In the genomic region with DNA sequence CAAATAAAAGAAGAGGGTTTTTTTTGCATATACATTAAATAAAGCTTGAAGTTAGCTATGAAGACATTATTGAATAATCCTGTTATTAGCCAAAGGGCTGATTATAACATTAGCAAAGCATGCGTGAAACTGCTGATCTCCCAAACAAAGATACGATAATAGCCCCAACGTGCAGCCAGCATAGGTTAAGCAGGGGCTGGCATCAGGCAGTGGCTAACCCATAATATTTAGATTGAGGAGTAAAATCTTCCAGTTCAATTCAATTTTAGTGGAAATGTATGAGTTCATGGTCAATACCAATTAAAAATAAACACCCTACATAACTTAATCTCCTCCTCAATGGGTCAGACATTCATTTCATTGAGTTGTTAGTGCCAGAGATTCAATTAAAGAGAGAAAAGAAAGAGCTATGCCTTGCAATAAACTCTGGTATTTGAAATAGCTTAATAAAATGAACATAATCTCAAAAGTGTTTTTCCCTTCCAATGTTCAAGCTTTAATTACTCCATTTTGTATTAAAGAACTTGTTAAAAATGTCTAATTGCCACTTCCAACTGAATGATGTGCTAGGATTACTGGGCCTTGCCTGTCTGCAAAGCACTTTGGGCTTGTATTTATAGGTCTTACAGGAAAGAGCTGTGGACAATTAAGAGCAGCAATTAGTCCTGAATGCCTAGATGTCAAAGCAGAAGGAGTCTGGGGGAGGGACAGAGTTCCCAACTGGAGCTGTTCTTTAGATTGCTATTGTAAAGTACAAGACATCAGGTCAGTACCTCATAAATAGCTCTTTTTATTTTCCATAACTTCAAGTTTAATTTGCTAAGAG, we compare ENCODE assay signal across 30 mouse cellular contexts.
A peak's percentile ranks its signal among the peaks of the same experiment; 100 is the strongest.
DNase-seq lines count a peak whose midpoint lies in the region; ATAC-seq lines count a peak whose summit lies in the region.
"Had no signal": no experiment of that assay in that cellular context is flagged by ENCODE, and none has a peak within 500 bp of the region (broad histone marks: within the 10 kb centered on the region; RNA-seq: fewer than 3 reads in every experiment).

No protein-coding gene starts in this region.

- H3K4me3 ChIP-seq in embryonic facial prominence, embryonic 11.5 days (ENCODE audit: low read depth, low read length): no peak overlapping the region
- no peak overlapping the region for H3K4me3 ChIP-seq in embryonic facial prominence, embryonic 10.5 days
- no peak overlapping the region for H3K4me3 ChIP-seq in forebrain, embryonic 14.5 days (ENCODE audit: low read depth, low read length)
- H3K4me3 ChIP-seq: embryonic facial prominence, embryonic 15.5 days; gastrocnemius, adult 2 months; hindbrain, embryonic 13.5 days; limb, embryonic 10.5 days; limb, embryonic 15.5 days had no signal

- no peaks in the 10 kb centered on the region for H3K27me3 ChIP-seq in embryonic facial prominence, embryonic 11.5 days (ENCODE audit: control insufficient read depth, insufficient read depth, low read length)
- H3K27me3 ChIP-seq in embryonic facial prominence, embryonic 10.5 days (replicated peaks; ENCODE audit: low read depth, poor library complexity, severe bottlenecking): no peaks in the 10 kb centered on the region
- no peaks in the 10 kb centered on the region for H3K27me3 ChIP-seq in forebrain, embryonic 14.5 days (replicated peaks; ENCODE audit: control insufficient read depth, insufficient read depth, low read length)
- H3K27me3 ChIP-seq: embryonic facial prominence, embryonic 15.5 days; hindbrain, embryonic 13.5 days; limb, embryonic 15.5 days; Patski had no signal

- no peak for ATAC-seq in embryonic facial prominence, embryonic 11.5 days (replicated peaks; ENCODE audit: insufficient number of reproducible peaks, low FRiP score, low TSS enrichment, low read depth)
- ATAC-seq in forebrain, embryonic 14.5 days: peak; percentile 91
- ATAC-seq: intestine, postnatal 0 days; midbrain, embryonic 16.5 days; Patski had no signal

- H3K4me2 ChIP-seq in embryonic facial prominence, embryonic 11.5 days (ENCODE audit: low read depth, low read length): no peak overlapping the region
- H3K4me2 ChIP-seq in forebrain, embryonic 14.5 days (ENCODE audit: low read length): no peak overlapping the region
- H3K4me2 ChIP-seq: embryonic facial prominence, embryonic 15.5 days; heart, embryonic 11.5 days; hindbrain, embryonic 13.5 days; limb, embryonic 15.5 days; lung, embryonic 14.5 days had no signal

- no peaks in the 10 kb centered on the region for H3K9me3 ChIP-seq in embryonic facial prominence, embryonic 11.5 days (replicated peaks; ENCODE audit: control insufficient read depth, low read length)
- H3K9me3 ChIP-seq in embryonic facial prominence, embryonic 10.5 days: no peaks in the 10 kb centered on the region
- H3K9me3 ChIP-seq in forebrain, embryonic 14.5 days (replicated peaks; ENCODE audit: control insufficient read depth, low read length): no peaks in the 10 kb centered on the region
- H3K9me3 ChIP-seq: embryonic facial prominence, embryonic 15.5 days; hindbrain, embryonic 13.5 days; limb, embryonic 10.5 days; limb, embryonic 15.5 days had no signal

- no peak overlapping the region for H3K27ac ChIP-seq in embryonic facial prominence, embryonic 11.5 days (replicated peaks; ENCODE audit: low read depth, low read length)
- no peak overlapping the region for H3K27ac ChIP-seq in embryonic facial prominence, embryonic 10.5 days (replicated peaks)
- H3K27ac ChIP-seq in forebrain, embryonic 14.5 days (ENCODE audit: low read depth, low read length): no peak overlapping the region
- H3K27ac ChIP-seq: embryonic facial prominence, embryonic 15.5 days; gastrocnemius, adult 2 months; hindbrain, embryonic 13.5 days; limb, embryonic 10.5 days; limb, embryonic 15.5 days; liver, embryonic 14.5 days had no signal

- no peak overlapping the region for H3K9ac ChIP-seq in embryonic facial prominence, embryonic 11.5 days (replicated peaks; ENCODE audit: low read length)
- no peak overlapping the region for H3K9ac ChIP-seq in forebrain, embryonic 14.5 days (ENCODE audit: low read length)
- H3K9ac ChIP-seq: embryonic facial prominence, embryonic 15.5 days; hindbrain, embryonic 13.5 days; limb, embryonic 15.5 days; liver, embryonic 14.5 days; lung, embryonic 14.5 days had no signal

- no peaks in the 10 kb centered on the region for H3K4me1 ChIP-seq in embryonic facial prominence, embryonic 11.5 days (ENCODE audit: control insufficient read depth, insufficient read depth, low read length)
- no peaks in the 10 kb centered on the region for H3K4me1 ChIP-seq in embryonic facial prominence, embryonic 10.5 days
- no peaks in the 10 kb centered on the region for H3K4me1 ChIP-seq in forebrain, embryonic 14.5 days (ENCODE audit: control insufficient read depth, insufficient read depth, low read length)
- H3K4me1 ChIP-seq: embryonic facial prominence, embryonic 15.5 days; hindbrain, embryonic 13.5 days; limb, embryonic 10.5 days; limb, embryonic 15.5 days had no signal

- H3K36me3 ChIP-seq in embryonic facial prominence, embryonic 11.5 days (replicated peaks; ENCODE audit: control insufficient read depth, insufficient read depth, low read depth, low read length): no peaks in the 10 kb centered on the region
- H3K36me3 ChIP-seq in embryonic facial prominence, embryonic 10.5 days (replicated peaks): no peaks in the 10 kb centered on the region
- H3K36me3 ChIP-seq in forebrain, embryonic 14.5 days (ENCODE audit: control insufficient read depth, insufficient read depth, low read length): no peaks in the 10 kb centered on the region
- H3K36me3 ChIP-seq: embryonic facial prominence, embryonic 15.5 days; hindbrain, embryonic 13.5 days; limb, embryonic 10.5 days; limb, embryonic 15.5 days had no signal

- peak; percentile 1 for DNase-seq in embryonic facial prominence, embryonic 11.5 days (ENCODE audit: low spot score)
- no peak for DNase-seq in embryonic facial prominence, embryonic 10.5 days (ENCODE audit: low spot score)
- DNase-seq in brain, adult 2 months (ENCODE audit: low read depth, low spot score): peak; percentile 3
- peak; percentile 78 for DNase-seq in forebrain, embryonic 14.5 days (ENCODE audit: low spot score)
- peak; percentile 29 for DNase-seq in retina, embryonic 14.5 days (ENCODE audit: low spot score)
- no peak for DNase-seq in yolk sac, embryonic 10.5 days (ENCODE audit: low spot score)
- DNase-seq in kidney, postnatal 14 days: no peak
- DNase-seq: adrenal gland, postnatal 14 days; cerebellum, adult 18-20 months; cerebellum, postnatal 14 days; gastrocnemius, adult 2 months; gastrocnemius, postnatal 36 days; heart, adult 18-20 months; heart, postnatal 4 days; kidney, adult 9 months; kidney, postnatal 10 days; layer of hippocampus, adult 9-11 months; lung, embryonic 14.5 days; lung, postnatal 14 days; spleen, adult 18-20 months; thymus, postnatal 14 days had no signal

- 77% methylated on average over 3 of the region's 3 CpGs for WGBS in embryonic facial prominence, embryonic 11.5 days
- 79% methylated on average over 3 of the region's 3 CpGs for WGBS in embryonic facial prominence, embryonic 10.5 days
- WGBS in forebrain, embryonic 14.5 days: 2% methylated on average over 3 of the region's 3 CpGs

Comparison
In these comparisons a context has a peak if more than half of its experiments do, and no peak if none do; other contexts are left out.
1. DNase-seq: peak in embryonic facial prominence, embryonic 11.5 days (single experiment), brain, adult 2 months (single experiment), forebrain, embryonic 14.5 days (single experiment) and retina, embryonic 14.5 days (single experiment); none in embryonic facial prominence, embryonic 10.5 days (single experiment), yolk sac, embryonic 10.5 days (single experiment) and kidney, postnatal 14 days (single experiment).